Mouse (Mus musculus) frontal cortex, postnatal 36 days (tissue): ENCODE results near the gene Cyp26b1.

Source experiments
- DNase-seq, 2 experiments: peaks; one replicate each; pipeline ENCODE4 v3.0.0; 2022; ENCODE audit warnings: low spot score in 2 of 2

Gene Cyp26b1

GRCm38 (mm10) chr6:84562948-84563347, 30.8 kb downstream of the Cyp26b1 start:
- no peak for DNase-seq

GRCm38 (mm10) chr6:84561171-84561570, 32.5 kb downstream of the Cyp26b1 start:
- no peak for DNase-seq

GRCm38 (mm10) chr6:84549852-84550437, 43.8 kb downstream of the Cyp26b1 start:
- no peak for DNase-seq

- DNase-seq = no peak
Observed at GRCm38 (mm10) chr6:84545428-84545827, 48.3 kb downstream of the Cyp26b1 start.

- DNase-seq = no peak
Observed at GRCm38 (mm10) chr6:84544359-84544758, 49.3 kb downstream of the Cyp26b1 start.

- no peak for DNase-seq
Observed at GRCm38 (mm10) chr6:84543516-84543915, 50.2 kb downstream of the Cyp26b1 start.

GRCm38 (mm10) chr6:84539924-84540323, 53.8 kb downstream of the Cyp26b1 start:
- DNase-seq = no peak

GRCm38 (mm10) chr6:84538681-84539080, 55.0 kb downstream of the Cyp26b1 start:
- DNase-seq = no peak

GRCm38 (mm10) chr6:84537611-84538197, 56.0 kb downstream of the Cyp26b1 start:
- no peak for DNase-seq

GRCm38 (mm10) chr6:84534944-84535343, 58.8 kb downstream of the Cyp26b1 start:
- no peak for DNase-seq

GRCm38 (mm10) chr6:84529912-84530311, 63.8 kb downstream of the Cyp26b1 start:
- no peak for DNase-seq

GRCm38 (mm10) chr6:84524901-84525601, 68.7 kb downstream of the Cyp26b1 start:
- DNase-seq = no peak
